Mouse (Mus musculus) brain, embryonic 14.5 days (tissue): ENCODE measurements around the gene Ctf2. TPM values are rescaled to one million over a fixed set of nuclear protein-coding genes. Genes with fewer than 3 reads are reported as not detected.

ENCODE experiments used
- DNase-seq: peaks from one replicate; pipeline ENCODE4 v3.0.0-alpha.2; 2011; ENCODE audit warnings: low read depth
- CTCF ChIP-seq: fragments of 200-500 bp; IDR thresholded peaks from 2 replicates; pipeline ENCODE4 v1.5.1; 2012; ENCODE audit warnings: inconsistent platforms, mild to moderate bottlenecking, moderate library complexity, borderline replicate concordance; ENCODE audit not compliant: insufficient read depth, insufficient read length; ENCODE audit errors: extremely low read depth
- POLR2A ChIP-seq: fragments of 200-500 bp; IDR thresholded peaks from 2 replicates; pipeline ENCODE4 v1.6.1; 2012; ENCODE audit warnings: mild to moderate bottlenecking, inconsistent platforms, borderline replicate concordance; ENCODE audit not compliant: poor library complexity, insufficient read depth, insufficient read length, severe bottlenecking; ENCODE audit errors: extremely low read depth
- polyA plus RNA-seq: library from polyadenylated mRNA; depleted of rRNA; stranded (reverse); fragments of >200 nt; gene quantifications from 2 replicates; pipeline ENCODE4 v1.2.3, GENCODE M21; 2012

The Ctf2 gene
- polyA plus RNA-seq, 1 experiment: not detected

DNA sequence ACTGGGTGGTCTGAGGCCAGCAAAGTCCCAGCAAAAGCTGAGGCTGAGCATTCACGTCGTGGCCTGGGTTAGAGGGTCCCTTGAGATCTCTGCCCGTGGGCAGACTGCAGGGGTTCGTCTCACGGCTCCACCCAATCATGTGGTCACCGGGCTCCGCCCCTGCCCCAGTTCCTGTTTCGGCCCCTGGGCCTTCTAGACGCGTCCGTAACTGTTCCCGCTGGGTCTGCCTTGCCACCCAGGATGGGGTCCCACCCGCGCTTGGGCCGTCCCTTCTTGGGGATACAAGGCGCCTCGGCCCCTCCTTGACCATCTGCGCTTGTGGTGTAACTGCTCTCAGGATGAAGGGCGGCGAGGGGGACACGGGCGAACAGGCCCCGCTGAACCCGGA, 37.7 kb upstream of the Ctf2 start, which contains the start of gene Orai3:
TSS of gene Orai3 (plus strand) at position 165 of the 388 bp plus-strand sequence.
- TF ChIP-seq POLR2A: no peak
- TF ChIP-seq CTCF: no peak
- peak; percentile 81 for DNase-seq

DNA sequence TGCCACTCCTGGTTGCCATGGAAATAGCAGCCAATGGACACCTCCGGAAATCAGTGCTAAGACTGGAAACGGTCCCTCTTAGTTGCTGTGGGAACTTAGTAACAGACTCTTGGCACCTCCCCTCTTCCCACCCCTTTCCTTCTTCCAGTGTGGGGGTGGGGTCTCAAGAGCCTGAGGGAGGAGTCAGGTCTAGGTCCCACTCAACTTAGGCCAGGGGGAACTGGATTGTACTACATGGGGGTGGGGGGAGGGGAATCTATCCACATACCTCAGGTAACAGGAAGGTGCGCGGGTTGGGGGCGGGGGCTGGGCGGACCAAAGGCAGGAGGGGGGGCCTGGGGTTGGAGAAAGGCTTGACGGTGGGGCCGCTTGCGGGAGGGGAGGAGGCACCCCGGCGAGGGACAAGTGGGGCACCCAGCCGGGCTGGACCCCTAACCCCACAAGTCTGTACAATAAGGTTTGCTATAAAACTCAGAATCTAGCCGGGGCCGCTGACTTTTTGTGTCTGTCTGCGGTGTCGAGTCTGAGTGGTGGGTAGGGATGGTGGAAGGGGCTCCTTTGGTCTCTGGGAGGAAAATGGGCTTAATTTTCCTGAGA, 37.1 kb upstream of the Ctf2 start:
- no peak for TF ChIP-seq CTCF
- no peak for TF ChIP-seq POLR2A
- peak; percentile 98 for DNase-seq

DNA sequence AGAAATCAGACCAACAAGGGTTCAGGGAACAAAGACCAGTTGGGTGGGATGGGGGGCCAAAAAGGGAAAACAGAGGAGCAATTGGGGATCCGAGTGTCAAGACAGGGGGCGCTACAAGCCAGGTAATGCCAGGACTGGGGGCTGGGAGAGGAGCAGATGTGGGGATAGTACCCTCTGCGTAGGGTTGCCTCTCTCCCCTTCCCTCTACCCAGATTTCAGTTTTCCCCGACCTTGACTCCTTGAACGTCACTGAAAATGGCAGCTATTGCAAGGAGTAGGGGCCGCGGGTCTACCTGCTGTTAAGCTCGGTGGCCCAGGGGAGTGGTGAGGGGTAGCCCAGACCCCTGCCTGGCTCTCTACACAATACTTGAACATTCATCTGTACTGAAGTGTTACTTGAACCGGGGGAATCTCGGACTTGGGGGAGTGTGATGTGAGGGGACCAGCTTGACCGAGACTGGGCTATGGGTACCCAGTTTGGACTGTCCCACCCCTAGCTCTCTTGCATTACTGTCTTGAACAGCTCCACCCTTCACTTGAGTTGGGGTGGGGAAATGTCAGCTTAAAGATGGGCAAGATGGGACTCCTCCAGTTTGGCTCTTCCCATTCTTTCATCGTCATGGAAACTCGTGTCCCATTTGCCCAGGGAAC, 36.5 kb upstream of the Ctf2 start:
- no peak for DNase-seq
- TF ChIP-seq POLR2A (no peak), CTCF (0 out of 2 replicates have a peak, but pooled peaks have one; percentile 4)

DNA sequence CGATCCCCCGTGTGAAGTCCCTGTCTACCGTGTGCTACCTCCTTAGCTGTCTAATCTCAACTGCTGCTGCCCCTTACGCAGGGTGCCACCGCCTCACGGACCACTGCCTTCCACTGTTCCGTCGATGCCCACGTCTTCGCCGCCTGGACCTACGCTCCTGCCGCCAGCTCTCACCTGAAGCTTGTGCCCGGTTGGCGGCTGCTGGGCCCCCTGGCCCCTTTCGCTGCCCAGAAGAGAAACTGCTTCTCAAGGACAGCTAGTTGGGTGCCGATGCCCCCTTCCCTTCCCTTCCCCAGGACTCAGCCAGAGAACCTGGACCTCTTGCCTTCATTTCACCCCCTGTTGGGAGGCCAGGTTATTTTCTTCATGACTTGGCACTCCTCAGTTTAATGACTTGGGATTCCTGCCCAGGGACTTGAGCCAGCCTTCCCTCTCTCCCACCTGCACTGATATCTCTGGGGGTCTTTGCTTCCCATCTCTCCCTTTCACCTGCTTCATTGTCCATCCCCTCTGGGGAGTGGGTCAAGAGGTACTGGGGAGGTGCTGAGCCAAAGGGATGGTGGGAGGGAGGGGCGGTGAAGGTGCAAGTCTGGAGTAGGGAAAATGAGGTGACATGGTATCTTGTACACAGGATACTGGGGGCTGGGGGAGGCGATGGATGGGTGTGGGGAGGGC, 35.8 kb upstream of the Ctf2 start:
- no peak for DNase-seq
- TF ChIP-seq CTCF: no peak
- TF ChIP-seq POLR2A: no peak

DNA sequence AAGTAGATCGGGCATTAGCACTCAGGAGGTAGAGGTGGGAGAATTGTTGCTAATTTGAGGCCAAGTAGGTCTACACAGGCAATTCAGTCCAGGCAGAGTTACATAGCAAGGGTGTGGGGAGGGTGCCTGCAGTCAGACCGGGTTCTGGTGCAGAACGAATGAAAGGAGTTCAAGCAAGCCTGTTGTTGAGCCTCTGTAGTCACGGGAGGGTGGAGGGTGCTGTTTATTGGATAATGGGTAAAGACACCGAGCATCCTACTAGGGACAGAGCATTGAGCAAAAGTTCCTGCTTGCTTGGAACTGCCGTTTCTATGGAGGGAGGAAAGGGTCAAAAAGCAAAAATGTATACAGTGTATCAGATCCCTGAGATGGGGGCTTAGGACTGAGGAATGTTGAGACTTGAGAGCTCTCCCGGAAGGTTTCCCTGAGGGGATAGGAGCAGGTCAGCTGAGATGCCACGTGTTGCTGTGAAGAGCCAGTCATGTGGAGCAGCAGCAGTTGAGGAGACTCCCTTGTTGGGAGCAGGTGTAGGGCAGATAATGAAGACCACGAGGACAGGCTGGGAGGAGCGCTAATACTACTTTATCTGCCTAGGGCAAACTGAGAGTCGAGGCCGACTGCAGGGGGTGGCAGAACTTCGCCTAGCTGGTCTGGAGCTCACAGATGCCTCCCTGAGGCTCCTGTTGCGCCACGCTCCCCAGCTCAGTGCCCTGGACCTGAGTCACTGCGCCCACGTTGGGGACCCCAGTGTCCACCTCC, 35.1 kb upstream of the Ctf2 start:
- DNase-seq: no peak
- no peak for TF ChIP-seq POLR2A
- no peak for TF ChIP-seq CTCF

DNA sequence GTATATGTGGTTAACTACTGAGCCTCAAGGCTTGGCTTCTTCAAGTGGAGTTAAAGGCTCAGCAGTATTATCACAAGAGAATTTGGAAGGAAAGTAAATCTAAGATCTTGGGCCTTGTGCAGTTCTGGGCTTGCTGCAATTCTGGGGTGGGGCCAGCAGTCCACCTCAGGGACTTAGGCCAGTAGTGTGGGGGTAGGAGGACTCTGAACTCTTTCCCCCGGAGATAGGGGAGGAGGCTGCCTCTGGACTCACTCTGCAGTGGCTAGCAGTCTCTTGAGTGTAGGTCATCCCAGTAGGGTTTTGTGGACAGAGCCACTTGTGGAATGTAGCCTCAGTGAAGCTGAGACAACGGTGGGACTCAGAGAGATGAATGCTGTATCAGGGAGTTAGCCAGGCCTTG, 33.8 kb upstream of the Ctf2 start:
- TF ChIP-seq CTCF (no peak), POLR2A (no peak)
- DNase-seq: no peak

DNA sequence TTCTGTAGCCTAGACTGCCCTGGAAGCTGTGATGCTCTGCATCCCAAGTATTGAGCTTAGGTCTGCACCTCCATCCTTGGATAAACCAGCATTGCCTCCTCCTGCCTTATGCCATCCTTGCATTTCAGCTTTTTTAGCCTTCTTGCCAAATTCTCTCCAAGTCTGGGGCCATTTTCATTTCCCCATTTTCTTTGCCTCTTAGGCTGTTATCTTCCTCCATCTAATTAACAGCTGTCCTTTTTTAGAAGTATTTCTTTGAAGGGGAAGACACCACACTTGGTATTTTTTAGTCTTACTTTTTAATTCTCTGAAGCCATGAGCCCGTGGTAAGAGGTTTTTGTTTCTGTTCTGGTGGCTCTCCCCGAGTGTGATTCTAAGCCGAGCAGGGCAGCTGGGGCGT, 31.7 kb upstream of the Ctf2 start:
- no peak for DNase-seq
- TF ChIP-seq POLR2A: no peak
- TF ChIP-seq CTCF: no peak

DNA sequence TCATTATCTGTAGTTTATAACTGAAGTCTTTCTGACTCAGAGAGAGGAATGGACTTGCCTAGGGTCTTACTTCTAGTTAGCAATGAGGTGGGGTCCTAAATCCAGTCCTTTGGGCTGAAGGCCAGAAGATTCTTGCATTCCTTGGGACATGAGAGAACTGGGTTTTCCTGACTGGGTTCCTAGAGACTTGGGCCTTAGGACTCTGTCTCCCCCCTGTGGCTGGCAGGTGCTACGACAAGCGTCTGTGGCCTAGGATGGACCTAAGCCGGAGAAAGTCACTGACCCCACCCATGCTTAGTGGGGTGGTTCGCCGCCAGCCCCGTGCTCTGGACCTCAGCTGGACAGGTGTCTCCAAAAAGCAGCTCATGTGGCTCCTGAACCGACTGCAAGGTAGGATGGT, 29.1 kb upstream of the Ctf2 start:
- peak; percentile 89 for TF ChIP-seq CTCF
- no peak for TF ChIP-seq POLR2A
- peak; percentile 73 for DNase-seq

DNA sequence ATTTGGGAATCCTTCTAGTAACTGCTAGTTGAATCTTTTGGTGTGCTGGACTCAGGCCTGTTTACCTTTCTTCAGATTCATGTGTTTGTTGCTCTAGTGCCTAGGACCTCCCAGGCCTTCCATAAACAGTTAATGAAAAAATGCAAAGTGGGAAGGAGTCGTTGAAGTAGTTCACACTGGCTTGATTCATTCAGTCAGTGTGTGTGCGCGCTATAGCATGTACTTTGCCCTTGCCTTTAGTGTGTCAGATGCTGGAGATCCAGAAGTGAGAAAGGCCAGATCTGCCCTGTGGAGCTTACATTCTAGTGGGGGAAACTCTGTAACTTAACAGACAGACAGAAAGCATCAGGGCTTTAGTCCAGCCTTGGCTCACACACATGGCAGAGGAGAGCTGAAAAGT, 28.5 kb upstream of the Ctf2 start:
- no peak for DNase-seq
- TF ChIP-seq POLR2A: no peak
- no peak for TF ChIP-seq CTCF

DNA sequence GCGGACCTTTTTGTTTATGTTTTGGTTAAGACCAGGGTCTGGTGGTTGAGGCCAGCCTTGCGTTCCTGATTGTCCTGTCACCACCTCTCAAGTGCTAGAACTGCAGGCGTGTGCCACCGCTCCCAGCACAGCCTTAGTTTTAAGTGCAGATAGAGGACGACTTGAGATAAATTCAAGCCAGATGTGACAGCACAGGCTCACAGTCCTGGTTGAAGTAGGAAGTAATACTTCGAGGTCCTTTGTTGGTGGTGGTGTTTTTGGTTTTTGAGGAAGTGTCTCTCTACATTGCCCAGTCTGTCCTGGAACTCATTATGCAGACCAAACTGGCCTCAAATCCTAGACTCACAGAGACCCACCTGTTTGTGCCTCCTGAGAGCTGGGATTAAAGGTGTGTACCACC, 27.8 kb upstream of the Ctf2 start:
- TF ChIP-seq CTCF: no peak
- no peak for DNase-seq

DNA sequence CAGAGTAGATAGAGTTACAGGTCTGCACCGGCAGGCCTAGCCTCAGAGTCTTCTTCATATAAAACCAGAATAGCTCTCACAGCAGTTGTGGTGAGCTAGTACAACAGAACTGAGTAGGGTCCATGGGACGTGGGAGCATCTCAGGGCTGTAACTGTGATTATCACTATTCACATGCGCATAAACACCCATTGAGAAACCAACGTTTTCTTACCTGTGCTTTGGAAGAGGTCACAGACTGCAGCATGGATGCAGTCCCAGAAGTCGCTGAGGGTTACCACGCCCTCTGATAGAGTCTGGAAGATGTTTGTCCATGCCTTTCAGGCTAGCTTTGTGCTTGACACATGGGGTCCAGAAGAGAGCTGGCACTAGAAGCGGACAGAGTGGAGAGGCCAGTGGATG, 21.8 kb upstream of the Ctf2 start:
- DNase-seq: no peak
- TF ChIP-seq CTCF (no peak), POLR2A (no peak)

DNA sequence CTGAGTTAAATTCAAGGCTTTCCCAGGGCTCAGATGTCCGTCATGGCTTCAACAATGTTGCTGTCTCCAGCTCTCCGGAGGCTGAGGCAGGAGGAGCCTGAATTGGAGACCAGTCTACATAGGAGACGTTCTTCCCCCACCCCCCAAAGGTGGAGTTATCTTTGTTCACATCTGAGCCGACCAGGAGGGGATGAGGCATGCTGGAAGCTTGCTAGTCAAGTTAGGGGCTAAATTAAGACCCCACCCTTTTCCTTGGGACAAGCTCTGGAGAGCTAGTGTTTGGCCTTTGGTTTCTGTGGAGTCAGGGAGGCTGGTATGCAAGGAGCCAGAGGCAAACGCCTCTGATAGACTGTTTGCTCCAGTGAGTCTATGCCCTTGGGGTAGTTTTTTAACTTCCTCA, 21.2 kb upstream of the Ctf2 start:
- TF ChIP-seq POLR2A: no peak
- no peak for TF ChIP-seq CTCF
- no peak for DNase-seq

DNA sequence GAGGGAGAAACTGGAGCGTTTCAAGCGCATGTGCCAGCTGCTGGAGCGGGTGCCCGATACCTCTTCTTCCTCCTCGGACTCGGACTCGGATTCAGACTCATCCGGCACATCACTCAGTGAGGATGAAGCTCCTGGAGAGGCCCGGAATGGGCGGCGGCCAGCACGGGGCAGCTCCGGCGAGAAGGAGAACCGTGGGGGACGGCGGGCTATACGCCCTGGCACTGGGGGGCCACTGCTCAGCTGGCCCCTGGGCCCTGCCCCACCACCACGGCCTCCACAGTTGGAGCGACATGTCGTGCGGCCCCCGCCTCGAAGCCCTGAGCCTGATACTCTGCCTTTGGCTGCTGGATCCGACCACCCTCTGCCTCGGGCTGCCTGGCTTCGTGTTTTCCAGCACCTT, 20.1 kb upstream of the Ctf2 start:
- no peak for TF ChIP-seq CTCF
- TF ChIP-seq POLR2A: no peak
- DNase-seq: no peak
